In the genomic region with DNA sequence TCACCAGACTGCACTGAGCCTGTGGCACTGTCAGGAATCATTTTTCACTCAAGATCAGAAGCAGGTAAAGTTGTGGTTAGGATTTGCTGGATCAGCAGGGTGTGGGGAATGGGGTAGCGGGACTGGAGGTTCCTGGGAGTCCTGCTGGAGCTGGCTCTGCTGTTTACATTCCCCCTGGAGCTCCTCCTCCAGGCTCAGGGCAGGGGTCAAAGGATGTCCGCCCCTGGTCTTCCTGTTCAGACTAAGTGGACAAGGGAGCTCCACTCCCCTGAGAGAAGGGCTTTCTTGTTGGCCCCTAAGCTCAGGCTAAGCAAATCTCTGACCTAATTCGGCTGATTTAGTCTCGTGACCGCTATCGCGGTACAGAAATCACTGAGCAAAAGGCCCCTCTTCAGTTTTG, we compare ENCODE assay signal across 9 mouse cellular contexts. TPM values are rescaled to one million over a fixed set of nuclear protein-coding genes. Genes with fewer than 3 reads are reported as not detected.
DNase-seq lines count a peak whose midpoint lies in the region; ATAC-seq and TF ChIP-seq lines count a peak whose summit lies in the region.
"Had no signal": no experiment of that assay in that cellular context is flagged by ENCODE, and none has a peak within 500 bp of the region (broad histone marks: within the 10 kb centered on the region; RNA-seq: fewer than 3 reads in every experiment).

No protein-coding gene starts in this region.

- 18% methylated on average over 7 of the region's 7 CpGs for WGBS in liver, adult 2 months
- 34% methylated on average over 7 of the region's 7 CpGs for WGBS in stomach, embryonic 15.5 days
- WGBS in cerebellum, adult 2 months: 55% methylated on average over 7 of the region's 7 CpGs

- TF ChIP-seq CTCF in layer of hippocampus, adult 2 months (conservative IDR thresholded peaks at IDR 0.05): no peak
- TF ChIP-seq CTCF in liver, adult 2 months (IDR thresholded peaks at IDR 0.05; ENCODE audit: low read depth, low read length): no peak
- TF ChIP-seq CTCF in cerebellum, adult 2 months (IDR thresholded peaks at IDR 0.05; ENCODE audit: borderline replicate concordance, insufficient read depth, low read depth, low read length): no peak

- no peaks in the 10 kb centered on the region for H3K36me3 ChIP-seq in liver, adult 2 months (ENCODE audit: control insufficient read depth, insufficient read depth, low read length)
- H3K36me3 ChIP-seq in stomach, embryonic 15.5 days: no peaks in the 10 kb centered on the region

- ATAC-seq in stomach, embryonic 15.5 days (ENCODE audit: insufficient read depth, low FRiP score, low read depth): peak; percentile 49; the same call in 1 of the 2 replicates
- ATAC-seq in CD4-positive, CD25-positive, alpha-beta regulatory T cell, adult 4 months: no peak

- no peak for TF ChIP-seq POLR2A in liver, adult 2 months (IDR thresholded peaks at IDR 0.05; ENCODE audit: extremely low read depth, insufficient read depth, low read length)
- no peak for TF ChIP-seq POLR2A in cerebellum, adult 2 months (IDR thresholded peaks at IDR 0.05; ENCODE audit: borderline replicate concordance, insufficient read depth, low read length)

- no peak overlapping the region for H3K4me3 ChIP-seq in layer of hippocampus, adult 2 months
- H3K4me3 ChIP-seq in liver, adult 2 months (ENCODE audit: insufficient read depth, low read depth, low read length): peak overlapping the region; percentile 37; the same call in 1 of the 2 replicates
- H3K4me3 ChIP-seq in stomach, embryonic 15.5 days (replicated peaks): no peak overlapping the region
- H3K4me3 ChIP-seq in cerebellum, adult 2 months (replicated peaks; ENCODE audit: insufficient read depth, low read depth, low read length): no peak overlapping the region

- H3K9me3 ChIP-seq in stomach, embryonic 15.5 days: no peaks in the 10 kb centered on the region

- 0 out of 2 replicates have a peak overlapping the region, but pooled peaks have one; percentile 25 for H3K27ac ChIP-seq in layer of hippocampus, adult 2 months
- H3K27ac ChIP-seq in liver, adult 2 months (replicated peaks; ENCODE audit: insufficient read depth, low read depth, low read length): peak overlapping the region; percentile 71
- peak overlapping the region; percentile 55; the same call in 1 of the 2 replicates for H3K27ac ChIP-seq in stomach, embryonic 15.5 days
- no peak overlapping the region for H3K27ac ChIP-seq in cerebellum, adult 2 months (ENCODE audit: insufficient read depth, low read length)

- DNase-seq in layer of hippocampus, adult 2 months (ENCODE audit: low spot score in 2 of 2): no peak
- no peak for DNase-seq in layer of hippocampus, adult 9-10 months (ENCODE audit: low spot score)
- peak; percentile 47 to 54 for DNase-seq in heart, postnatal 10 days
- peak; percentile 77 for DNase-seq in liver, adult 2 months (ENCODE audit: extremely low read depth, low read depth, low spot score)
- no peak for DNase-seq in layer of hippocampus, postnatal 36 days
- DNase-seq in cerebellum, adult 2 months: no peak

- H3K27me3 ChIP-seq in liver, adult 2 months (ENCODE audit: control insufficient read depth, insufficient read depth, low read length): no peaks in the 10 kb centered on the region
- no peaks in the 10 kb centered on the region for H3K27me3 ChIP-seq in stomach, embryonic 15.5 days (replicated peaks)
- H3K27me3 ChIP-seq in cerebellum, adult 2 months (ENCODE audit: control insufficient read depth, insufficient read depth, low read length): no peaks in the 10 kb centered on the region

- peaks cover 23% of the 10 kb centered on the region for H3K4me1 ChIP-seq in liver, adult 2 months (ENCODE audit: control insufficient read depth, insufficient read depth, low read length)
- H3K4me1 ChIP-seq in stomach, embryonic 15.5 days: peaks cover 44% of the 10 kb centered on the region
- H3K4me1 ChIP-seq in cerebellum, adult 2 months (ENCODE audit: control insufficient read depth, insufficient read depth, low read length): peaks cover 35% of the 10 kb centered on the region

- intact Hi-C loops in heart, postnatal 10 days (cut with DNase I): no loop called here

- H3K9ac ChIP-seq in liver, adult 2 months (ENCODE audit: low read depth, low read length): peak overlapping the region; percentile 66
- H3K9ac ChIP-seq in stomach, embryonic 15.5 days: no peak overlapping the region

- peak overlapping the region; percentile 49 for H3K4me2 ChIP-seq in stomach, embryonic 15.5 days

- H3K79me2 ChIP-seq in liver, adult 2 months (ENCODE audit: control insufficient read depth, insufficient read depth, low read length): peaks cover 22% of the 10 kb centered on the region; the same call in 1 of the 2 replicates

RNA-seq across cellular contexts. Expression of gene Peli2, which starts 13.7 kb away (rescaled TPM):
- 10 to 100 TPM; 19.3 to 23.2 TPM for total RNA-seq in layer of hippocampus, adult 2 months (2021)
- 10 to 100 TPM; 12.6 to 17.4 TPM for total RNA-seq in heart, postnatal 10 days (2021)
- 14.7 and 16.8 TPM in 2 replicates for total RNA-seq in liver, adult 2 months (2014; rRNA removed)
- 12.7 and 13.3 TPM in 2 replicates for polyA plus RNA-seq in liver, adult 2 months (2012; rRNA removed)
- polyA plus RNA-seq in stomach, embryonic 15.5 days (2015; fragmentation: Nextera tagmentation; extraction: Ambion mirVana): 8.1 and 9.2 TPM in 2 replicates
- polyA plus RNA-seq in CD4-positive, CD25-positive, alpha-beta regulatory T cell, adult 4 months (2017; shearing (Covaris generic)): 1 to 10 TPM in 1 of 2 experiments, under 1 TPM in 1; 0.37 to 1.4 TPM
- total RNA-seq in layer of hippocampus, postnatal 36 days (2021): 10 to 100 TPM; 15.4 to 27.4 TPM
- 28.5 and 31.9 TPM in 2 replicates for polyA plus RNA-seq in cerebellum, adult 2 months (2012; rRNA removed)
- total RNA-seq: MEL had no signal

Comparison
In these comparisons a context has a peak if more than half of its experiments do, and no peak if none do; other contexts are left out.
1. DNase-seq: peak in heart, postnatal 10 days (2 of 2) and liver, adult 2 months (single experiment); none in layer of hippocampus, adult 2 months (0 of 2), layer of hippocampus, adult 9-10 months (single experiment), layer of hippocampus, postnatal 36 days (0 of 2) and cerebellum, adult 2 months (0 of 2).